Mouse (Mus musculus): ENCODE measurements around the gene Fdx1. TPM values are rescaled to one million over a fixed set of nuclear protein-coding genes. Genes with fewer than 3 reads are reported as not detected.

Gene Fdx1
- total RNA-seq, 2 experiments from 2014 or later: 16.0 to 19.8 TPM

DNA sequence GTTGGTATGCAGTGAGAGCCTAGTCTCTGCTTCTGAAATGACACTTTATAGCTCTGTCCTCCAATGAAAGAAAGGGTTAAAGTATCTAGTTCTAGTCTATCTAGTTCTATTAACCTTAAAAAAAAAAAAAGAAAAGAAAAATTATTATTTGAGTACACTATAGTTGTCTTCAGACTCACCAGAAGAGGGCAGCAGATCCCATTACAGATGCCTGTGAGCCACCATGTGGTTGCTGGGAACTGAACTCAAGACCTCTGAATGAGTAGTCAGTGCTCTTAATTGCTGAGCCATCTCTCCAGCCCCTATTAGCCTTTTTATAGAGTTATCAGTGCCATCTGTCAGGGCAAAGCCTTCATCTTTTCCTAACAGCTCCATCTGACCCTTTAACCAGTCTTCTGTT, 3.0 kb upstream of the Fdx1 start:
- no peak for DNase-seq (ENCODE audit: low spot score in 2 of 2)

DNA sequence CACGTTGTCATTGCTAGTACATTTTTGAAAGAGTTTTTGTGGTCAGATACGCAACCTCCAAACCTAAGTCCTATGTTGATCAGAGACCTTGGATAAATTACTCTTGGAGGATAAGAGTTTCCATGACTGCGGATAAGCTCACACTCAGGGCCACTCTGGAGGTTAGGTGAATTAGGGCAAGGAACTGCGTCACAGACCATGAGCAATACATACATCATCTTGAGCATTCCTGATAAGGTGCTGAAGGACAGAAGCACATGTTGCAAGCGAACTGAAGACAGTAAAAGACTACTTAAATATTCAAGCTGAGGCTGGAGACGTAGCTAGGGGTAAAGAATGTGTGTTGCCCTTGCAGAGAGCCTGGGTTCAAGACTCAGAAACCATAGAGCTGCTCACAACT, 754 bp upstream of the Fdx1 start:
- DNase-seq (ENCODE audit: low spot score in 2 of 2): no peak

DNA sequence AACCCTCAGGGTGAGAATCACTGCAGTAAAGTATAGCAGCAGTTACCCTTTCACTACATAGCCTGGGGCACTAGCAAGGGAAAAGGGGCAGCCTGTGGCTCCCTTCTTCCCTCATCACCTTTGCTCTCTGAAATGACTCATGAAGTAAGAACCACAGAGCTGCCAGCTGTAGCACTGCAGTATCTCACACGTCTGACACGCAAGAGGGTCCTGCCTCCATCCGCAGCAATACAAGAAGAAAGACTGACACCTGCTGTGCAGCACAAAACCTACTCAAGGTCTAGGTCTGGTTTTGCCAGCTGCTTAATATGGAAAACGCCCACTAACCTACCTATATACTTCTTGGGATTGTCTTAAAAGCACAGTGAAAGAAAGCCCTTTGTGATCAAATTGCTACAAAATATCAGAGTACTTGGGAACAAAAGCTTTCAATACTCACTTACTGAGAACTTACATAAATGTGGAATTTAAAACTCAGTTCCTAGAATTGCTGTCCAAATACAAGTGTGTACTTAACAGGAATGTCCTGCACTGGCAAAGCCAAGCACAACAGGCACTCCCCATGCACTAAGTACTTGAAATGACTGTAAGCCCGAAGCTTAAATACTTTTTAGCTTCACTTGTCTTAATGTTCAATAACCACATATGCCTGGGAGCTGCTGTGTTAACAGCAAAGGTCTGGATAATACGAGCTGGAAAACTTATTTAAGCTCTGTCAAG, 2.0 kb downstream of the Fdx1 start:
- no peak for DNase-seq (ENCODE audit: low spot score in 2 of 2)

DNA sequence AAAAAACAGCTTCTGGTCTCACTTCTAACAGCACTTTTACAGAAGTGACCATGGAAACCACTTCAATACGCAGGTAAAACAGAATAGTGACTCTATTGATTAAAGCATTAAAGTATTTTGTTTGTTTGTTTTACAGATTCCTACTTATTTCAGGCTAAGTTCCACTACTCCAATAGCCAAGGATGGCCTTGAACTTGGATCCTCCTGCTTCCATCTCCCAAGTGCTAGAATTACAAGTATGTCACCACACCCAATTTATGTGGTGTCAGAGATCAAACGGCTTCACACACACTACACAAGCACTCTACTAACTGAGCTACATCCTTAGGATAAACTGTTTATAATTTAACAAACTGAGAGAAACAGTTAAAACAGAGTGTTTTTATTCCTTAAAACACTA, 3.0 kb downstream of the Fdx1 start:
- DNase-seq (ENCODE audit: low spot score in 2 of 2): no peak

DNA sequence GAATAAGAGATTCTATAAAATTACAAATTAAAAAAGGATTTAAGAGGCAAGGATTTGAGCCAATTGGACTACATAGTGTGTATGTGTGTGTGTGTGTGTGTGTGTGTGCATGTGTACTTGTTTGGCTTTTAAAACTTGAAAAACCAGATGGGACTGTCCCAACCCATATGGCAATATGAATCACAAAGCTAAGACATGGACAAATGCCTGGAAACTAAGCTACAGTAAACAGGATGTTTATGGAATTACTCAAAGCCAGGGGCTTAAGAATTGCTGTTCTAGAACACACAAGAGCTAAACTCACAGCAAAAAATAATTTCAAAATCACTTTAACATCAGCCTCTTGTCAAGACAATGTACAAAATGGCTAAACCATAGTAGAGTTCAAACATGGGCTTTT, 4.4 kb downstream of the Fdx1 start:
- peak in 1 of 2 experiments; percentile 45 for DNase-seq (ENCODE audit: low spot score in 2 of 2)

DNA sequence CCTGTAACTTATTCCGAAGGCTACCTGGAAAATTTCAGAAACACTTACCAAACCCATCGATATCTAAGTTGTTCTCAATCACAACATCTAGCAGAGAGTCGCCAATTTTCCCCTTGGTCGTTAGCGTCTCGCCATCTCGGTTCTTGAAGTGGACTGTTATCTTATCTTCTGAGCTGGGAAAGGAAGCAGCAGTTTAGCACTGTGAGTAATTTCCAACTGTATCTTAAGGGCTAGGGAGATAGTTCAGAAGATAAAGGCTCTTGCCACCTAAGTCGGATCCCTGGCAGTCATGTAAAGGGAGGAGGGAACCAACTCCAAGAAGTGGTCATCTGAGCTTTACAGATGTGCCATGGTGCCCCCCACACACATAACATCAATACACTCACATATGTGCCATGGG, 6.3 kb downstream of the Fdx1 start:
- DNase-seq (ENCODE audit: low spot score in 2 of 2): no peak

DNA sequence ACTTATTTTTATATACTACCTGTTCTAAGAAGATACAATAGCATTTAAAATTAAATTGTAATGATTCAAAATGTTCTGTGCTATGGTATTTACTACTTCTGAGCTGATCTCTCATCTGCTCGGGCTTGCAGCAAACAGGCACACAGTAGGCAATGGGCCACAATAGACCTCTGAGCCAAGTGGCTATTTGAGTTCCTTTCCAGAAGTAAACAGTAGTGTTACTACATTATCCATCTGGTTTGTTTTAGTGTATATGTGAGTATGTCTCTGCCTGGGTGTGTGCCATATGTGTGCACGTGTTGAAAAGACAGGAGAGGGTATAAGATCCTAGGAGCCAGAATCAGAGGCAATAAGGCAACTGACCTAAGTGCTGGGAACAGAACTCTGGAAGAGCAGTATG, 6.9 kb downstream of the Fdx1 start:
- DNase-seq (ENCODE audit: low spot score in 2 of 2): no peak

DNA sequence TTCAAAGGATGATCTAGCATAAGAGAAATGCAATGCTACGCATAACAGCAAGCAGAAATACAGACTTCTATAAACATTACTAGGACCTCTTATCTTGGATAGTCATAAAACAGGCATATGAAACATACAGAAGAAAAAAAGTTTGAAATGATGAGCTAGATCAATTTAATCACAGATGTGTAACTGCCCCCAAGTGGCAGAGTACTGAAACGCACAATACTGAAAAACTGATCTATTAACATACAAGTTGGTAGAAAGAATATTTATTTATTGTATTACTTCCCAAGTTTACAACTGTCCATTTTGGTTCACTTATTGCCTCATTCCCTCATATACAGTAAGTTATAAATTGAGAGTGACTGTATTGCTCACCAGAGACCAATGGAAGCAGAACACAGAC, 12.0 kb downstream of the Fdx1 start:
- peak in 1 of 2 experiments; percentile 45 for DNase-seq (ENCODE audit: low spot score in 2 of 2)

DNA sequence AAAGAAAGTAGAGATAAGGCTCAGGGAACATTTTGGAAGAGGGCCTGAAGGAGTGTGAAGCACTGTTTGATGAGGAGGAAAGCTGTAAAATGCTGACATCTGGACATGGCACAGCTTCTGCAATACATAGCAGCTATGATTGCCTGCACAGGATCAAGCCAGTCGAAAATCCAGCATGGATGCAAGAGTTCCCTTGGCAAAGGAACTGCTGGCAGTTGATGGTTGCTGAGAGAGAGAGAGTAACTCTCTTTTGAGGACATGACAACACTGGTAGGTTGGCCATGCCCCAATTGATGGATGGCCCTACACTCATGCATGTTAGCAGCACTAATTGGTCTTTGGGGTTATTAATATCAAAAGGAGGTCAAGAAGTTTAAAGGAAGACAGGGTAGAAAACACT, 12.7 kb downstream of the Fdx1 start:
- no peak for DNase-seq (ENCODE audit: low spot score in 2 of 2)

DNA sequence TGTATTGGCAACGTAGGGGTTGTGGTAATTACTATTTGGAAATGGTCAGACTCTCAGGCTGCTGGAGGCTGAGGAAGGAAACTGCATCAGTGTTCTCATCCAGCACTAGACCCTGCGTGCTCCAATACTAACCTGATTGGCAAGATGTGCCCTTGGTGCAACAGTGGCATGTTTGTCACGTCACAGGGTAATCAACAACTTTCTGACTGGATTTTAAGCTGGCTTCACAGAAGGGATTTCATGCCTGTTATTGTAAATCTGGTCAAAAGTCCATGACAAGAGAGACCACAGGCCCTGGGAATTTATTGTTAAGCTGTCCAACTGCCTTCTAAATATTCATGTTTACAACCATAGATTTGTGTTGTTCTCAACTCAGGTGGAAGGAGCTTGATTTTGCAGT, 13.1 kb downstream of the Fdx1 start:
- DNase-seq (ENCODE audit: low spot score in 2 of 2): no peak

DNA sequence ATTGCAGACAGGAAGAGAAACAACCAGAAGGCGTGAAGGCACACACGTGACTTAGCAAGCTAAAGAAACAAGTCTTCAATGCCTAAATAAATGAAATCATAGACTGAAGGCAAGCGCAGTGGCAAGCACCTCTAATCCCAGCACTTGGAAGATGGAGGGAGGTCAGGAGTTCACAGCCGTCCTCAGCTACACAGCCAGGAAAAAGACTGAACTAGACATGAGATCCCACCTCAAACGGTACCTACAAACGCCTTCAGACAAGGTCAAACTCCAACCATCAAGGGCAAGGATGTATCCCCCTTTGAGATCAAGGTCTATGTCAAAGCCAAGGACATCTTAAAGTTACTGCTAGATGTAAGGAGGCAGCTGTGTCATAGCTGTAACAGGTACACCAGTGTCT, 19.4 kb downstream of the Fdx1 start:
- DNase-seq (ENCODE audit: low spot score in 2 of 2): no peak

DNA sequence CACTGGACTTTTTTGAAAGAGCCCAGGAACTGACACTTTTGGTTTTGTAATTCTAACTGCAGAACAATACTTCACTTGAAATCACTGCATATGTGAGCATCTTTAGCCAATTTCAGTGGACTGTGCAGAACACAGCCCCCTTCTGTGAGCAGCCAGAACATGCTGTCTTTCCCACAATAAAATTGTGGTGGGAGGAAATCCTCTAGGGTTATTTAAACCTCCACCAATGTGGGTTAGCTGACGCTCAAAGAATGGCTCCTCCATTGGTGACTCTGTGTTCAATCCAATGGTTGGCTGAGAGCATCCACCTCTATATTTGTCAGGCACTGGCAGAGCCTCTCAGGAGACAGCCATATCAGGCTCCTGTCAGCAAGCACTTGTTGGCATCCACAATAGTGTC, 28.7 kb downstream of the Fdx1 start:
- DNase-seq (ENCODE audit: low spot score in 2 of 2): peak in 1 of 2 experiments; percentile 41

DNA sequence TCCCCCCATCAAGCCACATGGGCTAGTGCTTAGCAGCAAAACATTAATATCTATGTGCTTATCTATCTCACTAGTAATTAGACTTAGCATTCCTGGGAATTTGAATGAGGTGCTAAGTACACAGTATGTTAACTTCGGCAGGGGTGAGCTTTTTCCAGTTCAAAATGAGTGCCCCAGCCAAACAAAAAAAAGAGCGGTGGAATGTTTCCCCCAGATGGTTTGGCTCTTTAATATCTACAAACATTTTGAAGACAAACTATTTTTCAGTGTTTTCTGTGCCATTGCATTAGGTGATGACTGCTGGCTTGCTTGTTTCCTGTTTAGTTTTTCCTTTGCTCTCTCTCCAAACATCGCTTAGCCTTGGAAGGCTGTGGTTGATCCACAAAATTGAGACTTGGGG, 31.4 kb downstream of the Fdx1 start:
- no peak for DNase-seq (ENCODE audit: low spot score in 2 of 2)

DNA sequence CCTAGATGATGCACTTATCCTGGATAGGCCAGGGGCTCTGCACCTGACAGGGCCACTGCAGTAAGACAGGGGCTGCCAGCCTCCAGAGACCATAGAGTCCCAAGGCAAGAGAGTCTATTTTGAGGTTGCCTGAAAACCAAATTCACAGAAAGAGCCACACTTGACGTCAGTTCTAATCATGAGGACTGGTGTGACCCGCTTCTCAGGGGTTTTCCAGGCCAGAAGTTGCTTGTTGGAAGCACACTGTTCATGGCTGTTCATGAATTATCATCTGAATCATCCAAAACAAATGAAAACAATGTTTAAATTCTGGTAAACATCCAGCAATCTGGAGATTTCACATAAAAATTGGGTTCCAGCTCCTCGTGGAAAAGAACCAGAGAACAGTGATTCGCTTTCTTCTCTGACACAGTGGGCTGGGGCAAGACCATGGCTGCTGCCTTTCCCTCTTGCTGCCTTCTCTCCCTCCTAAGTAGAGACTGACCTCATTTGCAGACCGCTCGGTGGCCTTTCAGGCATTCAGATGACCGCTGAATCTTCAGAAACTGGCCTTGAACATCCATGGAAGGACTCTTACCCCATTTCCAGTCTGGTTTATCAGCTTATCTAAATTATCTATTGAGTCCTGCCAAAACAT, 32.2 kb downstream of the Fdx1 start:
- DNase-seq (ENCODE audit: low spot score in 2 of 2): no peak

DNA sequence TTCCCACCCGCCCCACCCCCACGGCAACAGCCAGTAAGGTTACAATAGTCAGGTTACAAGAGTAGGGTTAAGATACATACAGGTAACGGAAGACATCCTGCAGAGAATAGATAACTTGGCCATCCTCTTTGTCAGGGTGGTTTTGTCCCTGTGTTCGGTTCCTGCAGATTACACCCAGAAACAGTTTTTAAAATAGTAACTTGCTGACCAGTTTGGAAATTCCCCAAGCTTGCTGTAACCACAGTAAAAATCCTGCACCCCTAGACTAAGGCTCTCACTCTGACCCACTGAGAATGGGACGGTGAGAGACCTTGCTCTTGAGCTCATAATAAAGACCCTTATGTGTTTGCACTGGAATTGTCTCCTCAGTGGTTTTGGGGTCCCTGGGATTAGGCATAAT, 33.4 kb downstream of the Fdx1 start:
- DNase-seq (ENCODE audit: low spot score in 2 of 2): no peak

DNA sequence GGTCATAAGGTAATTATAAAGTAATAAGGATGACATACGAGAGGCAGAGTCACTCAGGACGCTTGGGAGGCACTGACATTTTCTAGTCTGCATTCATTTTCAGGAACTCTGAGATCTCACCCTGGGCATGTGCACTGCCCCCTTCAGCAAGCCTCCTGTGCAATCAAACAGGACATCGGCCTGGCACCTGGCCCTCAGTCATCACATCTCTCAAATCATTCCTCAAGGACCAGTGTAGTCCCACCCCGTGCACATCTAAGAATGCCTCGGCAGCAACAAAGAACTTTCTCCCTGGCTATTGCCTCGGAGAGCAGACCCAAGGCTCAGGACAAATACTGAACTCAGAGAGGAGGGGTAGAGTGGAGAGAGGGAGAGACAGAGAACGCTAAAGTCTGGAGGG, 34.7 kb downstream of the Fdx1 start:
- no peak for DNase-seq (ENCODE audit: low spot score in 2 of 2)

DNA sequence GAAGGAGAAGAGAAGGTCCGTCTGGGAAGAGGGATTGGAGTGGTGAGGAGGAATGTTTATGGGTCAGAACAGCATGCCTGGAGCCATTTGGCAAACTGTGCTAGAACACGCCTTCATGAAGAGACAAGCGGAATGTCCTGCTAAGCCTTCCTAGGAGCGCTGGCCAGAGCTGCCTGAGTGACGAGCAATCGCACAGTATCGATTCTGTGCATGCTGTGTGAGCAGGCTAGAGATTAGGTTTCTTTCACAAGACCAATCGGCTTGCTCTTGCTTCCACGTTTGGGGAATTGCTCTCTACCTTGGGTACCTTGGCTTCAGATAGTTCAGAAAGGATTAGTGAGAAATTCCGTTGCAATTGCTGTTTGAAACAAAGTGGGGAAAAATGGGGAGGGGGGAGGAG, 35.2 kb downstream of the Fdx1 start:
- DNase-seq (ENCODE audit: low spot score in 2 of 2): no peak

DNA sequence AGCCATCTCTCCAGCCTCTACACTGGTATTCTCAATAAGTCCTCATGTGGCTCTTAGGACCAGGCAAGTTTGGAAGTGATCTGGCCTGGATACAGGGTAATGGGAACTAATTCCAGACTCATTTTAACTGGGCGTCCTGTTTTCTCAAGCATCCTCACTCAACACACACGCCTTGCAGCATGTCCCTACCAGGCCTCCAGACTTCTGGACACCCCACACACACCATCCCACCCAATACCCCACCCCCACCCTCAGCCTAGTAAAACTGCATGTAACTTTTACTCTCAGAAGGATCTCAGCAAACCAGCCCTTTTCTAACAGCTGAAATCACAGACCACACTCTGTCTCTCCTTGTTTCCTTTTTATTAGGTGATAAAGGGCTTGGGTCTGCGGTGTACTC, 35.7 kb downstream of the Fdx1 start:
- no peak for DNase-seq (ENCODE audit: low spot score in 2 of 2)

DNA sequence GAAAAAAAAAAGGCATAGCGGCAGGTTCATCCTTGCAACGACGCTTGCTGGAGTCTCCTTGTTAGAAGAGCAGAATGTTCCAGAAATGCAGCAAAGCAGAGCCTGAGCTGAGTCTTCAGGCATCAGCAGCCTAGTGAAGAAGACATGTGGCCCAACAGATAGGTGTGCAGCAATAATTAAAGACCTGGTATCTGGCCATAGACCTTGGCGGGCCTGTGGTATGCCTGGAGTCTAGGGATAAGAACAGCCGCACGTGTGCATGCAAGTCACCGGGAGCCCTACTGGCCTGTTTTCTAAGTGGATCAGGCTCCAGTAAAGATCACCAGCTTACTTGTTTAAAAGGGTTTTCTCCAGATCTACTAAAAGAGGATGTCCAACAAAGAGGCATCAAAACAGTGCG, 36.7 kb downstream of the Fdx1 start:
- no peak for DNase-seq (ENCODE audit: low spot score in 2 of 2)

DNA sequence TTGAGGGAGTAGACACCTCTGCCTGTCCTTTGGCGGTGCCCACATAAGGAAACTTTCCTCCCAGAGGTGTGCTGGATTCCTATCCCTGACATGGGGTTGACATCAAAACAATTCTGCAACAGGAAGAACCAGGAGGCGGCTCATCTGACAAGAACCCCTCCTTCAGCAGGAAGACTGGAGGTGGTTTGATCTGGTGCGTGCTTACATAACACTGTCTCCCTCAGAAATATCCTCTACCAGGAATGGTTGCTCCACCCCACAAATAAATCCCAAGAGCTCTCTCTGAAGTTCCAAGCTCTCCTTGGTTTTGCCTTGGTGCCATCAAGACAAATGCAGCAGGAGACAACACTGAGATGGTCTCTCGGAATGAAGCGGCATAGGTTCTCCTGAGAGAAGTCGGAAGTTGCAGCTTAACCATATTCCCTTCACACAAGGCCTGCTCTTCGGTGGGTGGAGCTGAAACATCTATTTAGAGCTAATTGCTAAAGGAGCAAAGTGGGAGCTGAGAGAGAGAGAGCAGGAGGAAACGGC, 38.7 kb downstream of the Fdx1 start:
- no peak for DNase-seq (ENCODE audit: low spot score in 2 of 2)

DNA sequence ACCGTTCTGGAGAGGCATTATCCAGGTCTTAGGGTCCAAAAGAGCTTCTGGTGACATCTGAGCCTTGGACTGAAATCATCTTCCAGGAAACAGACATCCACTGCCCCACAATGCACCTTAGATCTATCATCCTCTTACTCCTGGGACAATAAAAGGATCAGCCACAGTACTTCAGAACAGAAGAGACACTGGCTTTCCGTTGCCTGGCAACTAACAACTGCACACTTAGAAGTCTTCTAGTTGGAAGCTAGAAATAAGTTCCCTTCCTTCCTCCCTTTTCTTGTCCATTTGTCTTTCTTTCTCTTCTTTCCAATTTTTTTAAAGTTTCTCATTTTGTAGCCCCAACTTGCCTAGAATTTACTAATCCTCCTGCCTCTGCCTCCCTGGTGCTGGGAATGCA, 40.6 kb downstream of the Fdx1 start:
- DNase-seq (ENCODE audit: low spot score in 2 of 2): no peak

DNA sequence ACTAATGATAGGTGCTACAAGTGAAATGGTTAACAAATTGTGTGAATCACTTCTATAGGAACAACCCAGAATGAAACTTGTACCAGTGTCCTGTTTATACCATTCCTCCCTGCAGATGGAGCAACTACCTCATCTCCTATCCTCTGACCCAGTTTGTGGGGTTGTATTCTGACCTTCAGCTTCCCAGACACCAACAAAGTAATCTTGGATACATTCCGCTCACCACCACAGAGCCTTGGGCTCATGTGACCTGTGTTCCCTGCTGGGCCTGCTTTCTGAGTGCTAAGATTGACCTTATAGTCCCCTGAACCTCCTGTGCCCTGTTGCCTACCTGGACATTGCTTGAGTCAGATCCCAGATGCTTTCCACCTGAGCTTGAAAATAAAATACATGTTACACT, 47.8 kb downstream of the Fdx1 start:
- no peak for DNase-seq (ENCODE audit: low spot score in 2 of 2)

DNA sequence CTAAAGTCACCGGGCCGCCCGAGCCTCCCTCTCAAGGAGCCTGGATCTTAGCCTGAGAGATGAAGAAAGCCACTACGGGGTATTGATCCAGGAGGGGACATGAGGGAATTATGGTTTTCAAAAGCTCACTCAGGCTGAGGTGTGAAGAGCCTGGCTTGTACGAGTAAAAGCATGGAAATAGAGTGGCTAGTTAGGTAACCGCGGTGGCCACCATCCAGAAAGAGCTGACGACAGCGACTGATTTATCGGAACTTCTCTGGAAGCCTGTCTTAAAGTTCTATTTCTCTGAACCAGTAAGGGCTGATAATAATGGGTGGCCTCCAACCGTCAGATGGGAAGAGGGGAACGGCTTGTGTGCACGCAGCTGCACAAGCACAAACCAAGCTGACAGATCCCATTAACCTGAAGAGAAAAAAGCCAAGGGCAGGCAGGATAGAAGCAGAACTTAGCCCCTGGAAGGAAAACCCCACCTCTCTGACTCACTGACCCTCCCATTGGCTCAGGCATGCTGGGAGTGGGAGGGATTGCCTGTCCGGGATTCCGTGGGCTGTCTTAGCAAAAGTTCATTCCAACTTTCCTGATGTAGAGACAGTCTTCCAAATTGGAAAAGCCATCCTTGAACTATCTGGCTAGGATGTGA, 48.8 kb downstream of the Fdx1 start:
- no peak for DNase-seq (ENCODE audit: low spot score in 2 of 2)
